Mouse (Mus musculus) neural tube, embryonic 14.5 days (tissue): ENCODE measurements around the gene Ctsll3. TPM values are rescaled to one million over a fixed set of nuclear protein-coding genes. Genes with fewer than 3 reads are reported as not detected.

Experiments
- ATAC-seq: fragments of 200-750 bp; cut with Nextera tagmentation; 2 replicates; pipeline ENCODE4 v1.8.0; 2017; ENCODE audit warnings: low read depth, mild to moderate bottlenecking, moderate TSS enrichment, moderate library complexity
- H3K27ac ChIP-seq: fragments of 300-500 bp; sonication (generic); 2 replicates; pipeline ENCODE4 v1.5.1; 2014; ENCODE audit warnings: low read depth, mild to moderate bottlenecking, control low read depth, low read length, moderate library complexity, mixed read lengths
- H3K27me3 ChIP-seq: fragments of 300-500 bp; sonication (generic); 2 replicates; pipeline ENCODE4 v1.6.1; 2014; ENCODE audit warnings: low read length; ENCODE audit not compliant: control insufficient read depth, insufficient read depth
- H3K36me3 ChIP-seq: fragments of 300-500 bp; sonication (generic); 2 replicates; pipeline ENCODE4 v1.6.1; 2014; ENCODE audit warnings: low read length, mixed read lengths; ENCODE audit not compliant: control insufficient read depth, insufficient read depth
- H3K4me1 ChIP-seq: fragments of 300-500 bp; sonication (generic); 2 replicates; pipeline ENCODE4 v1.6.1; 2014; ENCODE audit warnings: low read length; ENCODE audit not compliant: control insufficient read depth, insufficient read depth
- H3K4me2 ChIP-seq: fragments of 300-500 bp; sonication (generic); 2 replicates; pipeline ENCODE4 v1.6.1; 2014; ENCODE audit warnings: mild to moderate bottlenecking, low read depth, low read length, control low read depth
- H3K4me3 ChIP-seq: fragments of 300-500 bp; sonication (generic); 2 replicates; pipeline ENCODE4 v1.5.1; 2014; ENCODE audit warnings: low read depth, low read length, control low read depth, mixed read lengths
- H3K9ac ChIP-seq: fragments of 300-500 bp; sonication (generic); replicated peaks from 2 replicates; pipeline ENCODE4 v1.6.1; 2014; ENCODE audit warnings: low read depth, mild to moderate bottlenecking, control low read depth, low read length, mixed read lengths
- H3K9me3 ChIP-seq: fragments of 300-500 bp; sonication (generic); 2 replicates; pipeline ENCODE4 v1.6.1; 2016; ENCODE audit warnings: low read length; ENCODE audit not compliant: control insufficient read depth
- WGBS: fragments of 180-500 bp; shearing (Covaris S2); extraction: QIAGEN DNeasy Blood & Tissue Kit; methylation state at CpG from one replicate; pipeline ENCODE4 v1.1.7; 2014; 5-methylcytosine and 5-hydroxymethylcytosine counted together
- polyA plus RNA-seq: library from polyadenylated mRNA; unstranded; fragments of >200 nt; fragmentation: Nextera tagmentation; extraction: Ambion mirVana; gene quantifications from 2 replicates; pipeline ENCODE4 v1.2.1, GENCODE M21; 2014

Gene Ctsll3
- polyA plus RNA-seq, 1 experiment from 2014 or later = not detected

GRCm38 (mm10) chr13:60755251-60755650, 47.4 kb downstream of the Ctsll3 start:
- WGBS = 42% methylated on average over 2 of the region's 2 CpGs
- ATAC-seq = no peak
- H3K36me3 ChIP-seq = peaks cover 45% of the 10 kb centered on the region

DNA sequence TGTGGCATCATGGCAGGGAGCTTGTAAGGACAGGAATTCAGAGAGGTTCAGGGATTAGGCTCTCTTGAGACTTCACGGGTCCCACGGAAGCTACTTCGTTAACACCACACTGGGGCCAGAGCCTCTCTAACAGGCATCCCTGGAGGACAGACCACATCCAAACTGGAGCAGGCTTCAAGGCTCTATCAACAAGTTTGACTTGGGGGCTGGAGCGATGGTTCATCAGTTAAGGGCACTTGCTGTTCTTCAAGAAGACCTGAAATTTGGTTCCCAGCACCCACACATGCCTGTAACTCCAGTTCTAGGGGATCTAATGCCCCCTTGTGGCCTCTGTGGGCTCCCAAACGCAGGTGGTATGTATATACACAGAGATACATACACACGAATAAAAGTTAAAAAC, 49.4 kb downstream of the Ctsll3 start:
- no peak for ATAC-seq
- no peaks in the 10 kb centered on the region for H3K9me3 ChIP-seq
- H3K4me3 ChIP-seq = no peak overlapping the region
- H3K36me3 ChIP-seq = peaks cover 53% of the 10 kb centered on the region
- no peak overlapping the region for H3K9ac ChIP-seq
- H3K4me1 ChIP-seq = no peaks in the 10 kb centered on the region
- H3K4me2 ChIP-seq = no peak overlapping the region
- WGBS = 99% methylated on average over 6 of the region's 6 CpGs
- H3K27ac ChIP-seq = no peak overlapping the region
- no peaks in the 10 kb centered on the region for H3K27me3 ChIP-seq

More at GRCm38 (mm10) chr13:60755251-60755650, 47.4 kb downstream of the Ctsll3 start:
- no peaks in the 10 kb centered on the region for H3K27me3 ChIP-seq
- H3K9ac ChIP-seq = no peak overlapping the region
- H3K27ac ChIP-seq = no peak overlapping the region
- no peak overlapping the region for H3K4me2 ChIP-seq
- no peaks in the 10 kb centered on the region for H3K9me3 ChIP-seq
- no peaks in the 10 kb centered on the region for H3K4me1 ChIP-seq
- no peak overlapping the region for H3K4me3 ChIP-seq

DNA sequence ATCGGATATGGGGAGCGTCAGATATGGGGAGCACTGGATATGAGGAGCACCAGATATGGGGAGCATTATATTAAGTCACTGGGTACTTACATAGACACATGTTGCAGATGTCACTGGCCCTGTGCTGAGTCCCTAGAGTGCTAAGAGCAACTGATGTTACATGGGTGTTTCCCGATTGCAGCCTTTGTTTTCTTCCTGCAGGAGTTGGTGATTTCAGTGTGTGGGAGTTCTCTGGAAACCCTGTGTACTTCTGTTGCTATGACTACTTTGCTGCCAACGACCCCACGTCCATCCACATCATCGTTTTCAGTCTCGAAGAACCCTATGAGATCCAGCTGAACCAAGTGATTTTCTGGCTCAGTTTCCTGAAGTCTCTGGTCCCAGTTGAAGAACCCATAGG, 51.7 kb downstream of the Ctsll3 start:
- Histone ChIP-seq H3K36me3 (peaks cover 50% of the 10 kb centered on the region), H3K4me1 (no peaks in the 10 kb centered on the region), H3K4me2 (no peak overlapping the region), H3K9me3 (no peaks in the 10 kb centered on the region), H3K4me3 (no peak overlapping the region), H3K9ac (no peak overlapping the region), H3K27ac (no peak overlapping the region), H3K27me3 (no peaks in the 10 kb centered on the region)
- 91% methylated on average over 7 of the region's 7 CpGs for WGBS
- ATAC-seq = no peak

GRCm38 (mm10) chr13:60748556-60748955, 54.1 kb downstream of the Ctsll3 start:
- Histone ChIP-seq H3K4me1 (no peaks in the 10 kb centered on the region; the same call in 1 of the 2 replicates), H3K9ac (no peak overlapping the region), H3K4me3 (no peak overlapping the region), H3K27ac (no peak overlapping the region), H3K4me2 (no peak overlapping the region), H3K27me3 (no peaks in the 10 kb centered on the region), H3K9me3 (no peaks in the 10 kb centered on the region), H3K36me3 (peaks cover 38% of the 10 kb centered on the region)
- ATAC-seq = no peak
- 83% methylated on average over 2 of the region's 2 CpGs for WGBS

Other genes with a start within 250 kb of the Ctsll3 start
- 31.6 and 34.5 TPM in 2 replicates for gene Dapk1, start 200.9 kb downstream of the Ctsll3 start, polyA plus RNA-seq
- gene BC051665, start 16.5 kb downstream of the Ctsll3 start, polyA plus RNA-seq = not detected in 2 replicates
- not detected in 2 replicates for gene 4930486L24Rik, start 61.6 kb upstream of the Ctsll3 start, polyA plus RNA-seq
- gene Gm49392, start 94.0 kb upstream of the Ctsll3 start, polyA plus RNA-seq = not detected in 2 replicates
- 0.36 and 1.6 TPM in 2 replicates for gene Ctla2b, start 94.6 kb upstream of the Ctsll3 start, polyA plus RNA-seq
- gene Tpbpb, start 102.0 kb upstream of the Ctsll3 start, polyA plus RNA-seq = not detected in 2 replicates
- not detected in 2 replicates for gene Gm49393, start 132.7 kb upstream of the Ctsll3 start, polyA plus RNA-seq
- 0.31 and 2.1 TPM in 2 replicates for gene Gm49391, start 133.7 kb upstream of the Ctsll3 start, polyA plus RNA-seq
- 11.6 and 15.6 TPM in 2 replicates for gene Ctla2a, start 133.8 kb upstream of the Ctsll3 start, polyA plus RNA-seq
- gene Tpbpa, start 139.1 kb upstream of the Ctsll3 start, polyA plus RNA-seq = not detected in 2 replicates
- not detected in 2 replicates for gene Ctsj, start 203.1 kb upstream of the Ctsll3 start, polyA plus RNA-seq
- gene Ctsq, start 237.8 kb upstream of the Ctsll3 start, polyA plus RNA-seq = not detected in 2 replicates